Mouse (Mus musculus) neural tube, embryonic 11.5 days (tissue): ENCODE measurements around the gene Ash1l. TPM values are rescaled to one million over a fixed set of nuclear protein-coding genes. Genes with fewer than 3 reads are reported as not detected.

ENCODE experiments used
- ATAC-seq: fragments of 200-750 bp; cut with Nextera tagmentation; 2 replicates; pipeline ENCODE4 v1.8.0; 2017; ENCODE audit warnings: moderate number of reproducible peaks, mild to moderate bottlenecking, moderate TSS enrichment, moderate library complexity; ENCODE audit not compliant: insufficient read depth, low FRiP score, low TSS enrichment
- DNase-seq: peaks from one replicate; pipeline ENCODE4 v3.0.0-alpha.2; 2015; ENCODE audit warnings: low spot score
- H3K27ac ChIP-seq: fragments of 300-500 bp; sonication (generic); 2 replicates; pipeline ENCODE4 v1.5.1; 2014; ENCODE audit warnings: low read depth, mild to moderate bottlenecking, low read length
- H3K27me3 ChIP-seq: fragments of 300-500 bp; sonication (generic); 2 replicates; pipeline ENCODE4 v1.6.1; 2014; ENCODE audit warnings: mild to moderate bottlenecking, low read length, mixed read lengths; ENCODE audit not compliant: control insufficient read depth, insufficient read depth
- H3K36me3 ChIP-seq: fragments of 300-500 bp; sonication (generic); 2 replicates; pipeline ENCODE4 v1.6.1; 2014; ENCODE audit warnings: mild to moderate bottlenecking, low read length, moderate library complexity, mixed read lengths; ENCODE audit not compliant: control insufficient read depth, insufficient read depth
- H3K4me1 ChIP-seq: fragments of 300-500 bp; sonication (generic); 2 replicates; pipeline ENCODE4 v1.6.1; 2014; ENCODE audit warnings: low read length, mixed read lengths; ENCODE audit not compliant: control insufficient read depth, insufficient read depth
- H3K4me2 ChIP-seq: fragments of 300-500 bp; sonication (generic); 2 replicates; pipeline ENCODE4 v1.6.1; 2014; ENCODE audit warnings: low read depth, mild to moderate bottlenecking, moderate library complexity
- H3K4me3 ChIP-seq: fragments of 300-500 bp; sonication (generic); 2 replicates; pipeline ENCODE4 v1.5.1; 2014; ENCODE audit warnings: low read depth, low read length
- H3K9ac ChIP-seq: fragments of 300-500 bp; sonication (generic); 2 replicates; pipeline ENCODE4 v1.6.1; 2014; ENCODE audit warnings: mild to moderate bottlenecking, low read length
- H3K9me3 ChIP-seq: fragments of 300-500 bp; sonication (generic); 2 replicates; pipeline ENCODE4 v1.6.1; 2016; ENCODE audit warnings: low read length; ENCODE audit not compliant: control insufficient read depth
- WGBS: fragments of 180-500 bp; shearing (Covaris S2); extraction: QIAGEN DNeasy Blood & Tissue Kit; methylation state at CpG from one replicate; pipeline ENCODE4 v1.1.7; 2014; 5-methylcytosine and 5-hydroxymethylcytosine counted together
- polyA plus RNA-seq: library from polyadenylated mRNA; unstranded; fragments of >200 nt; fragmentation: Nextera tagmentation; extraction: Ambion mirVana; gene quantifications from 2 replicates; pipeline ENCODE4 v1.2.1, GENCODE M21; 2014

The Ash1l gene
- polyA plus RNA-seq, 1 experiment from 2014 or later, result 12.3 TPM

- H3K9ac ChIP-seq, result no peak overlapping the region
- H3K27me3 ChIP-seq, result no peaks in the 10 kb centered on the region
- ATAC-seq, result no peak
- H3K27ac ChIP-seq, result no peak overlapping the region
- DNase-seq, result no peak
- H3K4me3 ChIP-seq, result no peak overlapping the region
- H3K4me2 ChIP-seq, result no peak overlapping the region
- H3K36me3 ChIP-seq, result peaks cover 18% of the 10 kb centered on the region
- H3K4me1 ChIP-seq, result no peaks in the 10 kb centered on the region; the same call in 1 of the 2 replicates
- H3K9me3 ChIP-seq, result no peaks in the 10 kb centered on the region
- 88% methylated on average over 13 of the region's 13 CpGs for WGBS
These were observed 31.4 kb upstream of the Ash1l start for GRCm38 (mm10) chr3:88918981-88919380.

GRCm38 (mm10) chr3:88921411-88921810, 29.0 kb upstream of the Ash1l start:
- H3K4me1 ChIP-seq, result no peaks in the 10 kb centered on the region
- ATAC-seq (no peak), DNase-seq (no peak)
- no peak overlapping the region for H3K9ac ChIP-seq
- 98% methylated on average over 9 of the region's 9 CpGs for WGBS
- H3K4me3 ChIP-seq, result no peak overlapping the region
- no peaks in the 10 kb centered on the region for H3K9me3 ChIP-seq
- H3K36me3 ChIP-seq, result peaks cover 23% of the 10 kb centered on the region
- H3K4me2 ChIP-seq, result no peak overlapping the region
- H3K27ac ChIP-seq, result no peak overlapping the region
- no peaks in the 10 kb centered on the region for H3K27me3 ChIP-seq

- H3K9ac ChIP-seq, result no peak overlapping the region
- no peaks in the 10 kb centered on the region for H3K27me3 ChIP-seq
- 96% methylated on average over 8 of the region's 8 CpGs for WGBS
- no peak overlapping the region for H3K4me2 ChIP-seq
- H3K36me3 ChIP-seq, result peaks cover 37% of the 10 kb centered on the region
- no peak overlapping the region for H3K27ac ChIP-seq
- ATAC-seq, result no peak
- H3K9me3 ChIP-seq, result no peaks in the 10 kb centered on the region
- DNase-seq, result no peak
- no peak overlapping the region for H3K4me3 ChIP-seq
- H3K4me1 ChIP-seq, result no peaks in the 10 kb centered on the region
These were observed 26.3 kb upstream of the Ash1l start for GRCm38 (mm10) chr3:88923989-88924591.

- DNase-seq (no peak), ATAC-seq (no peak)
- WGBS, result 93% methylated on average over 2 of the region's 2 CpGs
- no peaks in the 10 kb centered on the region for H3K27me3 ChIP-seq
- no peak overlapping the region for H3K9ac ChIP-seq
- no peak overlapping the region for H3K4me2 ChIP-seq
- no peak overlapping the region for H3K27ac ChIP-seq
- no peaks in the 10 kb centered on the region for H3K4me1 ChIP-seq
- no peak overlapping the region for H3K4me3 ChIP-seq
- H3K9me3 ChIP-seq, result no peaks in the 10 kb centered on the region
- peaks cover 37% of the 10 kb centered on the region for H3K36me3 ChIP-seq
These were observed 24.8 kb upstream of the Ash1l start for GRCm38 (mm10) chr3:88925651-88926050.

GRCm38 (mm10) chr3:88929501-88929900, 20.9 kb upstream of the Ash1l start:
- Histone ChIP-seq H3K9ac (no peak overlapping the region), H3K4me3 (no peak overlapping the region), H3K36me3 (peaks cover 19% of the 10 kb centered on the region), H3K4me2 (no peak overlapping the region), H3K4me1 (no peaks in the 10 kb centered on the region), H3K9me3 (no peaks in the 10 kb centered on the region), H3K27ac (no peak overlapping the region), H3K27me3 (no peaks in the 10 kb centered on the region)
- WGBS, result 89% methylated on average over 3 of the region's 3 CpGs
- no peak for ATAC-seq
- no peak for DNase-seq

- DNase-seq, result no peak
- 95% methylated on average over 10 of the region's 10 CpGs for WGBS
- peaks cover 6% of the 10 kb centered on the region; the same call in 1 of the 2 replicates for H3K36me3 ChIP-seq
- ATAC-seq, result no peak
- no peaks in the 10 kb centered on the region for H3K27me3 ChIP-seq
- H3K9ac ChIP-seq, result no peak overlapping the region
- H3K4me1 ChIP-seq, result 0 out of 2 replicates have a peak, but pooled peaks cover 4% of the 10 kb centered on the region
- no peak overlapping the region for H3K4me3 ChIP-seq
- no peaks in the 10 kb centered on the region for H3K9me3 ChIP-seq
- no peak overlapping the region for H3K27ac ChIP-seq
- H3K4me2 ChIP-seq, result no peak overlapping the region
These were observed 11.4 kb upstream of the Ash1l start for GRCm38 (mm10) chr3:88939071-88939470.

GRCm38 (mm10) chr3:88939749-88940148, 10.7 kb upstream of the Ash1l start:
- Histone ChIP-seq H3K4me1 (0 out of 2 replicates have a peak, but pooled peaks cover 4% of the 10 kb centered on the region), H3K4me2 (no peak overlapping the region), H3K27ac (no peak overlapping the region), H3K27me3 (no peaks in the 10 kb centered on the region), H3K36me3 (peaks cover 6% of the 10 kb centered on the region; the same call in 1 of the 2 replicates), H3K4me3 (no peak overlapping the region), H3K9me3 (no peaks in the 10 kb centered on the region), H3K9ac (no peak overlapping the region)
- 86% methylated on average over 3 of the region's 3 CpGs for WGBS
- DNase-seq, result no peak
- ATAC-seq, result no peak

- 95% methylated on average over 10 of the region's 10 CpGs for WGBS
- no peaks in the 10 kb centered on the region for H3K9me3 ChIP-seq
- peaks cover 4% of the 10 kb centered on the region; the same call in 1 of the 2 replicates for H3K36me3 ChIP-seq
These were observed 8.0 kb upstream of the Ash1l start for GRCm38 (mm10) chr3:88942316-88942880.

GRCm38 (mm10) chr3:88944109-88944508, 6.3 kb upstream of the Ash1l start:
- Histone ChIP-seq H3K27ac (no peak overlapping the region), H3K27me3 (no peaks in the 10 kb centered on the region), H3K4me1 (peaks cover 8% of the 10 kb centered on the region; the same call in 1 of the 2 replicates), H3K9ac (no peak overlapping the region), H3K4me3 (no peak overlapping the region), H3K36me3 (peaks cover 4% of the 10 kb centered on the region; the same call in 1 of the 2 replicates), H3K9me3 (no peaks in the 10 kb centered on the region), H3K4me2 (no peak overlapping the region)
- ATAC-seq, result no peak
- no peak for DNase-seq
- WGBS, result 75% methylated on average over 4 of the region's 4 CpGs

More at GRCm38 (mm10) chr3:88942316-88942880, 8.0 kb upstream of the Ash1l start:
- Histone ChIP-seq H3K27ac (no peak overlapping the region), H3K9ac (no peak overlapping the region), H3K4me3 (no peak overlapping the region), H3K4me2 (no peak overlapping the region), H3K4me1 (0 out of 2 replicates have a peak, but pooled peaks cover 4% of the 10 kb centered on the region), H3K27me3 (no peaks in the 10 kb centered on the region)
- DNase-seq (no peak), ATAC-seq (no peak)
